Mouse (Mus musculus): ENCODE results near the gene Ppp6r3. TPM values are rescaled to one million over a fixed set of nuclear protein-coding genes. Genes with fewer than 3 reads are reported as not detected.

Gene Ppp6r3
- polyA plus RNA-seq (2014; fragmentation: Nextera tagmentation; extraction: Ambion mirVana): 64.2 and 70.9 TPM in 2 replicates

- Histone ChIP-seq H3K4me2 (ENCODE audit: low read length) (peak within 1 kb of the TSS; percentile 78), H3K4me3 (ENCODE audit: low read depth, low read length) (peak within 1 kb of the TSS; percentile 87), H3K9me3 (ENCODE audit: control insufficient read depth, low read length) (no peaks in the 10 kb centered on the region), H3K36me3 (ENCODE audit: control insufficient read depth, insufficient read depth, low read length) (no peaks in the 10 kb centered on the region; the same call in 1 of the 2 replicates), H3K27ac (ENCODE audit: low read depth) (peak within 1 kb of the TSS; percentile 92), H3K4me1 (replicated peaks; ENCODE audit: control insufficient read depth, insufficient read depth, low read length) (peaks cover 13% of the 10 kb centered on the region), H3K9ac (ENCODE audit: low read length) (peak within 1 kb of the TSS; percentile 71), H3K27me3 (replicated peaks; ENCODE audit: control insufficient read depth, insufficient read depth, low read length) (no peaks in the 10 kb centered on the region)
- DNase-seq (ENCODE audit: low spot score): peak; percentile 98
- peak; percentile 96 for ATAC-seq (replicated peaks; ENCODE audit: low FRiP score, low TSS enrichment, low read depth)
- under 1% methylated on average over 47 of the region's 51 CpGs for WGBS
Observed at GRCm38 (mm10) chr19:3575632-3576384, at the start of gene Ppp6r3. Ppp6r3 (minus strand) TSS chr19:3575749.

GRCm38 (mm10) chr19:3625111-3625510, 49.6 kb upstream of the Ppp6r3 start:
- Histone ChIP-seq H3K4me2 (ENCODE audit: low read length) (no peak overlapping the region), H3K36me3 (ENCODE audit: control insufficient read depth, insufficient read depth, low read length) (peaks cover 70% of the 10 kb centered on the region), H3K27ac (ENCODE audit: low read depth) (no peak overlapping the region), H3K4me3 (ENCODE audit: low read depth, low read length) (no peak overlapping the region), H3K9me3 (ENCODE audit: control insufficient read depth, low read length) (no peaks in the 10 kb centered on the region), H3K27me3 (replicated peaks; ENCODE audit: control insufficient read depth, insufficient read depth, low read length) (no peaks in the 10 kb centered on the region), H3K4me1 (replicated peaks; ENCODE audit: control insufficient read depth, insufficient read depth, low read length) (no peaks in the 10 kb centered on the region), H3K9ac (ENCODE audit: low read length) (no peak overlapping the region)
- WGBS: 81% methylated on average over 7 of the region's 7 CpGs
- DNase-seq (ENCODE audit: low spot score): no peak
- ATAC-seq (replicated peaks; ENCODE audit: low FRiP score, low TSS enrichment, low read depth): no peak

GRCm38 (mm10) chr19:3623824-3624223, 48.3 kb upstream of the Ppp6r3 start:
- H3K4me1 ChIP-seq (replicated peaks; ENCODE audit: control insufficient read depth, insufficient read depth, low read length): no peaks in the 10 kb centered on the region
- WGBS: 68% methylated on average over 5 of the region's 5 CpGs
- no peak overlapping the region for H3K27ac ChIP-seq (ENCODE audit: low read depth)
- H3K36me3 ChIP-seq (ENCODE audit: control insufficient read depth, insufficient read depth, low read length): peaks cover 73% of the 10 kb centered on the region
- no peaks in the 10 kb centered on the region for H3K27me3 ChIP-seq (replicated peaks; ENCODE audit: control insufficient read depth, insufficient read depth, low read length)
- peak; percentile 88 for DNase-seq (ENCODE audit: low spot score)
- no peak overlapping the region for H3K4me2 ChIP-seq (ENCODE audit: low read length)
- ATAC-seq (replicated peaks; ENCODE audit: low FRiP score, low TSS enrichment, low read depth): no peak; the same call in 1 of the 2 replicates
- no peak overlapping the region for H3K9ac ChIP-seq (ENCODE audit: low read length)
- no peak overlapping the region for H3K4me3 ChIP-seq (ENCODE audit: low read depth, low read length)
- H3K9me3 ChIP-seq (ENCODE audit: control insufficient read depth, low read length): peaks cover 6% of the 10 kb centered on the region

- no peak for DNase-seq (ENCODE audit: low spot score)
- peaks cover 6% of the 10 kb centered on the region for H3K9me3 ChIP-seq (ENCODE audit: control insufficient read depth, low read length)
- H3K4me3 ChIP-seq (ENCODE audit: low read depth, low read length): no peak overlapping the region
- no peak for ATAC-seq (replicated peaks; ENCODE audit: low FRiP score, low TSS enrichment, low read depth)
- no peaks in the 10 kb centered on the region for H3K4me1 ChIP-seq (replicated peaks; ENCODE audit: control insufficient read depth, insufficient read depth, low read length)
- no peaks in the 10 kb centered on the region for H3K27me3 ChIP-seq (replicated peaks; ENCODE audit: control insufficient read depth, insufficient read depth, low read length)
- H3K36me3 ChIP-seq (ENCODE audit: control insufficient read depth, insufficient read depth, low read length): peaks cover 75% of the 10 kb centered on the region
- no peak overlapping the region for H3K27ac ChIP-seq (ENCODE audit: low read depth)
- H3K9ac ChIP-seq (ENCODE audit: low read length): no peak overlapping the region
- 92% methylated on average over 4 of the region's 4 CpGs for WGBS
- no peak overlapping the region for H3K4me2 ChIP-seq (ENCODE audit: low read length)
Observed at GRCm38 (mm10) chr19:3623294-3623693, 47.7 kb upstream of the Ppp6r3 start.

GRCm38 (mm10) chr19:3620871-3621270, 45.3 kb upstream of the Ppp6r3 start:
- peaks cover 71% of the 10 kb centered on the region for H3K36me3 ChIP-seq (ENCODE audit: control insufficient read depth, insufficient read depth, low read length)

GRCm38 (mm10) chr19:3619359-3619758, 43.8 kb upstream of the Ppp6r3 start:
- 86% methylated on average over 2 of the region's 2 CpGs for WGBS
- ATAC-seq (replicated peaks; ENCODE audit: low FRiP score, low TSS enrichment, low read depth): no peak
- H3K36me3 ChIP-seq (ENCODE audit: control insufficient read depth, insufficient read depth, low read length): peaks cover 83% of the 10 kb centered on the region
- peaks cover 6% of the 10 kb centered on the region for H3K9me3 ChIP-seq (ENCODE audit: control insufficient read depth, low read length)
- H3K4me3 ChIP-seq (ENCODE audit: low read depth, low read length): no peak overlapping the region
- no peak overlapping the region for H3K4me2 ChIP-seq (ENCODE audit: low read length)
- no peaks in the 10 kb centered on the region for H3K27me3 ChIP-seq (replicated peaks; ENCODE audit: control insufficient read depth, insufficient read depth, low read length)
- no peak overlapping the region for H3K27ac ChIP-seq (ENCODE audit: low read depth)
- no peak for DNase-seq (ENCODE audit: low spot score)
- no peak overlapping the region for H3K9ac ChIP-seq (ENCODE audit: low read length)
- H3K4me1 ChIP-seq (replicated peaks; ENCODE audit: control insufficient read depth, insufficient read depth, low read length): no peaks in the 10 kb centered on the region

More at GRCm38 (mm10) chr19:3620871-3621270, 45.3 kb upstream of the Ppp6r3 start:
- H3K27me3 ChIP-seq (replicated peaks; ENCODE audit: control insufficient read depth, insufficient read depth, low read length): no peaks in the 10 kb centered on the region
- H3K4me3 ChIP-seq (ENCODE audit: low read depth, low read length): no peak overlapping the region
- H3K9ac ChIP-seq (ENCODE audit: low read length): no peak overlapping the region
- H3K9me3 ChIP-seq (ENCODE audit: control insufficient read depth, low read length): peaks cover 6% of the 10 kb centered on the region
- ATAC-seq (replicated peaks; ENCODE audit: low FRiP score, low TSS enrichment, low read depth): no peak
- H3K4me2 ChIP-seq (ENCODE audit: low read length): no peak overlapping the region
- no peaks in the 10 kb centered on the region for H3K4me1 ChIP-seq (replicated peaks; ENCODE audit: control insufficient read depth, insufficient read depth, low read length)
- no peak for DNase-seq (ENCODE audit: low spot score)
- H3K27ac ChIP-seq (ENCODE audit: low read depth): no peak overlapping the region
- 96% methylated on average over 10 of the region's 10 CpGs for WGBS

GRCm38 (mm10) chr19:3613991-3614390, 38.4 kb upstream of the Ppp6r3 start:
- no peak; the same call in 1 of the 2 replicates for ATAC-seq (replicated peaks; ENCODE audit: low FRiP score, low TSS enrichment, low read depth)
- H3K27me3 ChIP-seq (replicated peaks; ENCODE audit: control insufficient read depth, insufficient read depth, low read length): no peaks in the 10 kb centered on the region
- H3K4me1 ChIP-seq (replicated peaks; ENCODE audit: control insufficient read depth, insufficient read depth, low read length): no peaks in the 10 kb centered on the region
- no peak overlapping the region for H3K4me2 ChIP-seq (ENCODE audit: low read length)
- 91% methylated on average over 10 of the region's 10 CpGs for WGBS
- H3K36me3 ChIP-seq (ENCODE audit: control insufficient read depth, insufficient read depth, low read length): peaks cover 92% of the 10 kb centered on the region
- H3K4me3 ChIP-seq (ENCODE audit: low read depth, low read length): no peak overlapping the region
- no peak overlapping the region for H3K27ac ChIP-seq (ENCODE audit: low read depth)
- H3K9me3 ChIP-seq (ENCODE audit: control insufficient read depth, low read length): no peaks in the 10 kb centered on the region
- no peak for DNase-seq (ENCODE audit: low spot score)
- H3K9ac ChIP-seq (ENCODE audit: low read length): no peak overlapping the region

- Histone ChIP-seq H3K36me3 (ENCODE audit: control insufficient read depth, insufficient read depth, low read length) (peaks cover 90% of the 10 kb centered on the region), H3K4me3 (ENCODE audit: low read depth, low read length) (no peak overlapping the region), H3K4me1 (replicated peaks; ENCODE audit: control insufficient read depth, insufficient read depth, low read length) (no peaks in the 10 kb centered on the region), H3K9ac (ENCODE audit: low read length) (no peak overlapping the region), H3K9me3 (ENCODE audit: control insufficient read depth, low read length) (no peaks in the 10 kb centered on the region), H3K27ac (ENCODE audit: low read depth) (no peak overlapping the region), H3K4me2 (ENCODE audit: low read length) (no peak overlapping the region), H3K27me3 (replicated peaks; ENCODE audit: control insufficient read depth, insufficient read depth, low read length) (no peaks in the 10 kb centered on the region)
- ATAC-seq (replicated peaks; ENCODE audit: low FRiP score, low TSS enrichment, low read depth) (no peak), DNase-seq (ENCODE audit: low spot score) (no peak)
- WGBS: 90% methylated on average over 4 of the region's 4 CpGs
Observed at GRCm38 (mm10) chr19:3612534-3613273, 37.2 kb upstream of the Ppp6r3 start.

All from intestine, embryonic 14.5 days (tissue).